Mouse (Mus musculus) megakaryocyte, embryonic 14.5 days (primary cell): ENCODE results near the gene Uap1l1.

ENCODE experiments used
- FLI1 ChIP-seq: IDR thresholded peaks from 2 replicates; pipeline ENCODE4 v1.6.1; 2012; ENCODE audit warnings: low read length, inconsistent platforms, mixed read lengths
- GATA1 ChIP-seq: IDR thresholded peaks from 3 replicates; pipeline ENCODE4 v1.6.1; 2012; ENCODE audit warnings: mixed read lengths, low read length, inconsistent platforms, borderline replicate concordance

- TF ChIP-seq FLI1, result no peak
- no peak for TF ChIP-seq GATA1
Measured at GRCm38 (mm10) chr2:25311491-25311891, 54.0 kb downstream of the Uap1l1 start.
